8 mouse cellular contexts compared by ENCODE assay signal in the genomic region with DNA sequence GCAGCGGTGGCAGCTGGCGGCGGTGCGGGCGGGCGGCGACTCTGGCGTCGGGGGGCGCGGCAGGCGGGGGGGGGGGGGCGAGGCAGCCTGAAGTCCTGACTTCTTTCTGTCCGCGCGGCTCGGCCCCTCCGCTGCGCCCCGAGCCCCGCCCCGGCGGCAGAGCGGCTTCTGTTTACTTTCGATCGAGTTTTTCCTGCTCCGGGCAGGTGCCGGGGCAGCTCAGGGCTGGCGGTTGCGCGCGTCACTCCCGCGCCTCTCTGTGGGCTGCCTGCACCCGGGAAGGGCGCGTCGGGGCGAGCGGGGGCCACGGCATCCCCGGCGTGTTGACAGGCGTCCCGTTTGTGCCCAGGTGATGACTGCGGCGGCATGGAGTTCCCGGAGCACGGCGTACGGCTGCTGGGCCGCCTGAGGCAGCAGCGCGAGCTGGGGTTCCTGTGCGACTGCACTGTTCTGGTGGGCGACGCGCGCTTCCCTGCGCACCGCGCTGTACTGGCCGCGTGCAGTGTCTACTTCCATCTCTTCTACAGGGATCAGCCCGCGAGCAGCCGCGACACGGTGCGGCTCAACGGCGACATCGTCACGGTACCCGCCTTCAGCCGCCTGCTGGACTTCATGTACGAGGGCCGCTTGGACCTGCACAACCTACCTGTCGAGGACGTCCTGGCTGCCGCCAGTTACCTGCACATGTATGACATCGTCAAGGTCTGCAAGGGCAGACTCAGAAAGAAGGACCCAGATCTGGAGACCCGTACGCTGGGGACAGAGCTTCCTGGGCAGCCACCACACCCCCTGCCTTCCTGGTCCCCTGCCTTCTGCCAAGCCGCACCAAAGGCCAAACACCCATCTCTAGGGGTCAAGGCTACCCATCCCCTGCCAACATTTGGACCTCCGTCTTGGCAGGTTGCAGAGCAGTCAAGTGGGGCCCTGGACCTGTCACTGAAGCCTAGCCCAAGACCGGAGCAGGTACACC. TPM values are rescaled to one million over a fixed set of nuclear protein-coding genes. Genes with fewer than 3 reads are reported as not detected.
DNase-seq lines count a peak whose midpoint lies in the region; ATAC-seq and TF ChIP-seq lines count a peak whose summit lies in the region.

No protein-coding gene starts in this region.

- H3K4me2 ChIP-seq in heart, postnatal 0 days (ENCODE audit: low read depth, low read length) = peak overlapping the region; percentile 95
- peak overlapping the region; percentile 97 for H3K4me2 ChIP-seq in limb, embryonic 15.5 days
- H3K4me2 ChIP-seq in midbrain, postnatal 0 days (ENCODE audit: low read depth, low read length, poor library complexity, severe bottlenecking) = peak overlapping the region; percentile 91

- TF ChIP-seq POLR2A in bone marrow macrophage, adult 2 months (IDR thresholded peaks at IDR 0.05; ENCODE audit: borderline replicate concordance, low read depth, low read length) = no peak

- no peak for TF ChIP-seq EP300 in heart, postnatal 0 days (IDR thresholded peaks at IDR 0.05; ENCODE audit: low read depth)

- H3K27ac ChIP-seq in bone marrow macrophage, adult 2 months (ENCODE audit: insufficient read depth, low read depth, low read length) = no peak overlapping the region
- H3K27ac ChIP-seq in heart, postnatal 0 days (ENCODE audit: low read depth) = peak overlapping the region; percentile 79
- peak overlapping the region; percentile 33; the same call in 1 of the 2 replicates for H3K27ac ChIP-seq in limb, embryonic 15.5 days
- H3K27ac ChIP-seq in midbrain, postnatal 0 days (ENCODE audit: low read depth, low read length) = no peak overlapping the region

- TF ChIP-seq CTCF in bone marrow macrophage, adult 2 months (IDR thresholded peaks at IDR 0.05; ENCODE audit: low read depth, low read length) = no peak
- TF ChIP-seq CTCF in heart, postnatal 0 days (IDR thresholded peaks at IDR 0.05; ENCODE audit: low read depth) = no peak
- peak; percentile 23; the same call in 1 of the 2 replicates for TF ChIP-seq CTCF in midbrain, postnatal 0 days (IDR thresholded peaks at IDR 0.05)

- H3K36me3 ChIP-seq in heart, postnatal 0 days (replicated peaks; ENCODE audit: control insufficient read depth, insufficient read depth, low read length) = peaks cover 23% of the 10 kb centered on the region; the same call in 1 of the 2 replicates
- no peaks in the 10 kb centered on the region for H3K36me3 ChIP-seq in limb, embryonic 15.5 days
- H3K36me3 ChIP-seq in midbrain, postnatal 0 days (ENCODE audit: insufficient read depth, low read length) = no peaks in the 10 kb centered on the region

- no peaks in the 10 kb centered on the region for H3K9me3 ChIP-seq in heart, postnatal 0 days (replicated peaks; ENCODE audit: control insufficient read depth, low read length)
- no peaks in the 10 kb centered on the region for H3K9me3 ChIP-seq in limb, embryonic 15.5 days
- H3K9me3 ChIP-seq in midbrain, postnatal 0 days (ENCODE audit: low read length) = no peaks in the 10 kb centered on the region

- H3K9ac ChIP-seq in heart, postnatal 0 days (replicated peaks; ENCODE audit: low read depth, low read length) = peak overlapping the region; percentile 72
- H3K9ac ChIP-seq in limb, embryonic 15.5 days = peak overlapping the region; percentile 49
- peak overlapping the region; percentile 52 for H3K9ac ChIP-seq in midbrain, postnatal 0 days (replicated peaks; ENCODE audit: low read length, poor library complexity, severe bottlenecking)

- intact Hi-C loops in gastrocnemius, postnatal 14 days (cut with DNase I; ENCODE audit: low total_unique reads) = loop anchor here (2.0 kb wide), 1 partner anchor 27 kb away; no protein-coding TSS in a partner anchor

- H3K4me3 ChIP-seq in bone marrow macrophage, adult 2 months (ENCODE audit: insufficient read depth, low read length) = peak overlapping the region; percentile 77
- peak overlapping the region; percentile 81 for H3K4me3 ChIP-seq in heart, postnatal 0 days (ENCODE audit: low read depth, low read length)
- peak overlapping the region; percentile 67 for H3K4me3 ChIP-seq in limb, embryonic 15.5 days
- peak overlapping the region; percentile 45 for H3K4me3 ChIP-seq in midbrain, postnatal 0 days (ENCODE audit: low read depth, low read length)

- DNase-seq in gastrocnemius, postnatal 10 days = peak; percentile 30
- no peak for DNase-seq in gastrocnemius, postnatal 14 days
- no peak for DNase-seq in heart, postnatal 0 days (ENCODE audit: low spot score)
- no peak for DNase-seq in midbrain, postnatal 0 days (ENCODE audit: low spot score)
- DNase-seq in frontal cortex, postnatal 14 days (ENCODE audit: low spot score in 2 of 2) = no peak
- DNase-seq in right cerebral cortex, adult 18-20 months = no peak

- WGBS in heart, postnatal 0 days = 8% methylated on average over 66 of the region's 87 CpGs
- WGBS in limb, embryonic 15.5 days = 4% methylated on average over 74 of the region's 87 CpGs
- WGBS in midbrain, postnatal 0 days = 5% methylated on average over 66 of the region's 87 CpGs

- no peaks in the 10 kb centered on the region for H3K4me1 ChIP-seq in bone marrow macrophage, adult 2 months (ENCODE audit: control insufficient read depth, insufficient read depth, low read length)
- peaks cover 15% of the 10 kb centered on the region for H3K4me1 ChIP-seq in heart, postnatal 0 days (ENCODE audit: control insufficient read depth, insufficient read depth)
- peaks cover 47% of the 10 kb centered on the region for H3K4me1 ChIP-seq in limb, embryonic 15.5 days
- no peaks in the 10 kb centered on the region; the same call in 1 of the 2 replicates for H3K4me1 ChIP-seq in midbrain, postnatal 0 days (ENCODE audit: insufficient read depth, low read length)

- ATAC-seq in heart, postnatal 0 days (ENCODE audit: insufficient read depth, low read depth) = peak; percentile 15
- ATAC-seq in limb, embryonic 15.5 days (ENCODE audit: insufficient number of reproducible peaks, low FRiP score, low TSS enrichment, low read depth) = no peak
- ATAC-seq in midbrain, postnatal 0 days (ENCODE audit: low FRiP score) = 0 out of 2 replicates have a peak, but pooled peaks have one; percentile 12

- peaks cover 8% of the 10 kb centered on the region; the same call in 1 of the 2 replicates for H3K27me3 ChIP-seq in heart, postnatal 0 days (ENCODE audit: control insufficient read depth, insufficient read depth, low read length)
- H3K27me3 ChIP-seq in limb, embryonic 15.5 days = peaks cover 28% of the 10 kb centered on the region
- H3K27me3 ChIP-seq in midbrain, postnatal 0 days (ENCODE audit: insufficient read depth, low read length) = peaks cover 28% of the 10 kb centered on the region

RNA-seq across cellular contexts. Expression of gene Zbtb42, which starts 0.7 kb away (rescaled TPM):
- total RNA-seq in gastrocnemius, postnatal 10 days (2021) = 1 to 10 TPM; 1.8 to 2.1 TPM
- total RNA-seq in gastrocnemius, postnatal 14 days (2021) = 1 to 10 TPM; 1.3 to 2.1 TPM
- polyA plus RNA-seq in bone marrow macrophage, adult 2 months (2012; ENCODE audit: insufficient read depth, insufficient read length, missing spikeins) = 9.2 and 10.1 TPM in 2 replicates
- total RNA-seq in heart, postnatal 0 days (2014; rRNA removed; ENCODE audit: low replicate concordance) = 3.2 and 18.3 TPM in 2 replicates
- 4.6 TPM in 2 replicates for polyA plus RNA-seq in heart, postnatal 0 days (2015; fragmentation: Nextera tagmentation; extraction: Ambion mirVana)
- 3.4 and 3.7 TPM in 2 replicates for polyA plus RNA-seq in limb, embryonic 15.5 days (2015; fragmentation: Nextera tagmentation; extraction: Ambion mirVana)
- 0.94 and 1.5 TPM in 2 replicates for total RNA-seq in midbrain, postnatal 0 days (2014; rRNA removed)
- 1.2 and 1.8 TPM in 2 replicates for polyA plus RNA-seq in midbrain, postnatal 0 days (2015; fragmentation: Nextera tagmentation; extraction: Ambion mirVana)

RNA-seq across cellular contexts. Expression of gene Akt1, which starts 4.6 kb away (rescaled TPM):
- 100 to 1,000 TPM; 133 to 142 TPM for total RNA-seq in gastrocnemius, postnatal 10 days (2021)
- total RNA-seq in gastrocnemius, postnatal 14 days (2021) = 10 to 100 TPM; 78.3 to 89.4 TPM
- 169 and 176 TPM in 2 replicates for polyA plus RNA-seq in bone marrow macrophage, adult 2 months (2012; ENCODE audit: insufficient read depth, insufficient read length, missing spikeins)
- total RNA-seq in heart, postnatal 0 days (2014; rRNA removed; ENCODE audit: low replicate concordance) = 206 and 234 TPM in 2 replicates
- polyA plus RNA-seq in heart, postnatal 0 days (2015; fragmentation: Nextera tagmentation; extraction: Ambion mirVana) = 60.6 and 70.9 TPM in 2 replicates
- 75.1 and 86.0 TPM in 2 replicates for polyA plus RNA-seq in limb, embryonic 15.5 days (2015; fragmentation: Nextera tagmentation; extraction: Ambion mirVana)
- total RNA-seq in midbrain, postnatal 0 days (2014; rRNA removed) = 201 and 208 TPM in 2 replicates
- 93.1 and 93.3 TPM in 2 replicates for polyA plus RNA-seq in midbrain, postnatal 0 days (2015; fragmentation: Nextera tagmentation; extraction: Ambion mirVana)

RNA-seq across cellular contexts. Expression of gene Siva1, which starts 34.8 kb away (rescaled TPM):
- total RNA-seq in gastrocnemius, postnatal 10 days (2021) = 10 to 100 TPM; 27.2 to 28.1 TPM
- 10 to 100 TPM; 16.9 to 18.7 TPM for total RNA-seq in gastrocnemius, postnatal 14 days (2021)
- polyA plus RNA-seq in bone marrow macrophage, adult 2 months (2012; ENCODE audit: insufficient read depth, insufficient read length, missing spikeins) = 34.9 and 52.4 TPM in 2 replicates
- 92.0 and 107 TPM in 2 replicates for total RNA-seq in heart, postnatal 0 days (2014; rRNA removed; ENCODE audit: low replicate concordance)
- 62.2 and 71.1 TPM in 2 replicates for polyA plus RNA-seq in heart, postnatal 0 days (2015; fragmentation: Nextera tagmentation; extraction: Ambion mirVana)
- polyA plus RNA-seq in limb, embryonic 15.5 days (2015; fragmentation: Nextera tagmentation; extraction: Ambion mirVana) = 195 and 218 TPM in 2 replicates
- total RNA-seq in midbrain, postnatal 0 days (2014; rRNA removed) = 24.0 and 25.4 TPM in 2 replicates
- polyA plus RNA-seq in midbrain, postnatal 0 days (2015; fragmentation: Nextera tagmentation; extraction: Ambion mirVana) = 43.4 and 45.5 TPM in 2 replicates

RNA-seq across cellular contexts. Expression of gene Cep170b, which starts 40.9 kb away (rescaled TPM):
- total RNA-seq in gastrocnemius, postnatal 10 days (2021) = 10 to 100 TPM; 11.2 to 12.6 TPM
- total RNA-seq in gastrocnemius, postnatal 14 days (2021) = 10 to 100 TPM; 10.9 to 14.4 TPM
- polyA plus RNA-seq in bone marrow macrophage, adult 2 months (2012; ENCODE audit: insufficient read depth, insufficient read length, missing spikeins) = 8.5 and 17.7 TPM in 2 replicates
- 10.1 and 17.6 TPM in 2 replicates for total RNA-seq in heart, postnatal 0 days (2014; rRNA removed; ENCODE audit: low replicate concordance)
- 1.8 and 2.4 TPM in 2 replicates for polyA plus RNA-seq in heart, postnatal 0 days (2015; fragmentation: Nextera tagmentation; extraction: Ambion mirVana)
- 24.0 and 26.7 TPM in 2 replicates for polyA plus RNA-seq in limb, embryonic 15.5 days (2015; fragmentation: Nextera tagmentation; extraction: Ambion mirVana)
- total RNA-seq in midbrain, postnatal 0 days (2014; rRNA removed) = 125 and 140 TPM in 2 replicates
- 42.7 and 46.4 TPM in 2 replicates for polyA plus RNA-seq in midbrain, postnatal 0 days (2015; fragmentation: Nextera tagmentation; extraction: Ambion mirVana)

RNA-seq across cellular contexts. Expression of gene Adssl1, which starts 59.5 kb away (rescaled TPM):
- 100 to 1,000 TPM; 340 to 358 TPM for total RNA-seq in gastrocnemius, postnatal 10 days (2021)
- total RNA-seq in gastrocnemius, postnatal 14 days (2021) = 100 to 1,000 TPM; 462 to 471 TPM
- polyA plus RNA-seq in bone marrow macrophage, adult 2 months (2012; ENCODE audit: insufficient read depth, insufficient read length, missing spikeins) = 33.2 and 38.5 TPM in 2 replicates
- total RNA-seq in heart, postnatal 0 days (2014; rRNA removed; ENCODE audit: low replicate concordance) = 86.8 and 106 TPM in 2 replicates
- 159 and 176 TPM in 2 replicates for polyA plus RNA-seq in heart, postnatal 0 days (2015; fragmentation: Nextera tagmentation; extraction: Ambion mirVana)
- polyA plus RNA-seq in limb, embryonic 15.5 days (2015; fragmentation: Nextera tagmentation; extraction: Ambion mirVana) = 11.6 and 27.2 TPM in 2 replicates
- total RNA-seq in midbrain, postnatal 0 days (2014; rRNA removed) = 2.0 and 4.1 TPM in 2 replicates
- polyA plus RNA-seq in midbrain, postnatal 0 days (2015; fragmentation: Nextera tagmentation; extraction: Ambion mirVana) = 8.2 and 9.4 TPM in 2 replicates

Comparison
In these comparisons a context has a peak if more than half of its experiments do, and no peak if none do; other contexts are left out.
1. H3K27ac ChIP-seq: peak in heart, postnatal 0 days (single experiment) and limb, embryonic 15.5 days (single experiment); none in bone marrow macrophage, adult 2 months (single experiment) and midbrain, postnatal 0 days (single experiment).
2. Peak in every context shown above with its lines, with median percentiles within 50 percentile points of each other: H3K4me3 ChIP-seq, H3K4me2 ChIP-seq and H3K9ac ChIP-seq.